Mouse (Mus musculus): ENCODE data around the gene Flnc. TPM values are rescaled to one million over a fixed set of nuclear protein-coding genes. Genes with fewer than 3 reads are reported as not detected.

Gene Flnc
- polyA plus RNA-seq, 1 experiment from 2014 or later = 5.8 TPM

GRCm38 (mm10) chr6:29436461-29436934 lies 3.4 kb downstream of the Flnc start:
- Histone ChIP-seq H3K9ac (ENCODE audit: low read length) (no peak overlapping the region), H3K27ac (ENCODE audit: low read length) (peak overlapping the region; percentile 62; the same call in 1 of the 2 replicates), H3K9me3 (ENCODE audit: control insufficient read depth, low read length) (no peaks in the 10 kb centered on the region), H3K4me3 (ENCODE audit: low read length) (peak overlapping the region; percentile 65; the same call in 1 of the 2 replicates), H3K4me2 (ENCODE audit: low read depth, low read length) (peak overlapping the region; percentile 94), H3K4me1 (replicated peaks; ENCODE audit: control insufficient read depth, insufficient read depth, low read length) (peaks cover 23% of the 10 kb centered on the region), H3K36me3 (ENCODE audit: control insufficient read depth, insufficient read depth, low read length) (no peaks in the 10 kb centered on the region), H3K27me3 (ENCODE audit: control insufficient read depth, insufficient read depth, low read depth, low read length) (peaks cover 20% of the 10 kb centered on the region)
- 10% methylated on average over 11 of the region's 11 CpGs for WGBS
- ATAC-seq (ENCODE audit: low read depth) = 0 out of 2 replicates have a peak, but pooled peaks have one; percentile 1

- 76% methylated on average over 4 of the region's 4 CpGs for WGBS
- peaks cover 3% of the 10 kb centered on the region; the same call in 1 of the 2 replicates for H3K27me3 ChIP-seq (ENCODE audit: control insufficient read depth, insufficient read depth, low read depth, low read length)
- H3K4me1 ChIP-seq (replicated peaks; ENCODE audit: control insufficient read depth, insufficient read depth, low read length) = peaks cover 9% of the 10 kb centered on the region; the same call in 1 of the 2 replicates
- no peak overlapping the region for H3K4me2 ChIP-seq (ENCODE audit: low read depth, low read length)
- H3K4me3 ChIP-seq (ENCODE audit: low read length) = no peak overlapping the region
- H3K36me3 ChIP-seq (ENCODE audit: control insufficient read depth, insufficient read depth, low read length) = no peaks in the 10 kb centered on the region
- H3K27ac ChIP-seq (ENCODE audit: low read length) = no peak overlapping the region
- no peak for ATAC-seq (ENCODE audit: low read depth)
- no peaks in the 10 kb centered on the region for H3K9me3 ChIP-seq (ENCODE audit: control insufficient read depth, low read length)
- no peak overlapping the region for H3K9ac ChIP-seq (ENCODE audit: low read length)
These were observed 6.2 kb downstream of the Flnc start for GRCm38 (mm10) chr6:29439251-29439650.

- H3K9ac ChIP-seq (ENCODE audit: low read length) = no peak overlapping the region
- H3K4me3 ChIP-seq (ENCODE audit: low read length) = no peak overlapping the region
- 82% methylated on average over 6 of the region's 6 CpGs for WGBS
- no peaks in the 10 kb centered on the region for H3K27me3 ChIP-seq (ENCODE audit: control insufficient read depth, insufficient read depth, low read depth, low read length)
- no peak overlapping the region for H3K4me2 ChIP-seq (ENCODE audit: low read depth, low read length)
- no peaks in the 10 kb centered on the region for H3K36me3 ChIP-seq (ENCODE audit: control insufficient read depth, insufficient read depth, low read length)
- H3K9me3 ChIP-seq (ENCODE audit: control insufficient read depth, low read length) = no peaks in the 10 kb centered on the region
- no peak overlapping the region for H3K27ac ChIP-seq (ENCODE audit: low read length)
- no peak for ATAC-seq (ENCODE audit: low read depth)
- H3K4me1 ChIP-seq (replicated peaks; ENCODE audit: control insufficient read depth, insufficient read depth, low read length) = peaks cover 9% of the 10 kb centered on the region; the same call in 1 of the 2 replicates
These were observed 6.7 kb downstream of the Flnc start for GRCm38 (mm10) chr6:29439789-29440188.

- H3K9me3 ChIP-seq (ENCODE audit: control insufficient read depth, low read length) = no peaks in the 10 kb centered on the region
- no peaks in the 10 kb centered on the region for H3K4me1 ChIP-seq (replicated peaks; ENCODE audit: control insufficient read depth, insufficient read depth, low read length)
- H3K27ac ChIP-seq (ENCODE audit: low read length) = no peak overlapping the region
- no peak overlapping the region for H3K4me2 ChIP-seq (ENCODE audit: low read depth, low read length)
- WGBS = 67% methylated on average over 11 of the region's 11 CpGs
- no peak overlapping the region for H3K9ac ChIP-seq (ENCODE audit: low read length)
- 0 out of 2 replicates have a peak, but pooled peaks have one; percentile 3 for ATAC-seq (ENCODE audit: low read depth)
- no peaks in the 10 kb centered on the region for H3K27me3 ChIP-seq (ENCODE audit: control insufficient read depth, insufficient read depth, low read depth, low read length)
- H3K4me3 ChIP-seq (ENCODE audit: low read length) = no peak overlapping the region
- no peaks in the 10 kb centered on the region for H3K36me3 ChIP-seq (ENCODE audit: control insufficient read depth, insufficient read depth, low read length)
These were observed 11.7 kb downstream of the Flnc start for GRCm38 (mm10) chr6:29444773-29445172.

GRCm38 (mm10) chr6:29445354-29445753 lies 12.3 kb downstream of the Flnc start:
- H3K9ac ChIP-seq (ENCODE audit: low read length) = no peak overlapping the region
- no peaks in the 10 kb centered on the region for H3K4me1 ChIP-seq (replicated peaks; ENCODE audit: control insufficient read depth, insufficient read depth, low read length)
- no peak overlapping the region for H3K4me3 ChIP-seq (ENCODE audit: low read length)
- peak; percentile 64 for ATAC-seq (ENCODE audit: low read depth)
- no peaks in the 10 kb centered on the region for H3K9me3 ChIP-seq (ENCODE audit: control insufficient read depth, low read length)
- no peaks in the 10 kb centered on the region for H3K36me3 ChIP-seq (ENCODE audit: control insufficient read depth, insufficient read depth, low read length)
- no peaks in the 10 kb centered on the region for H3K27me3 ChIP-seq (ENCODE audit: control insufficient read depth, insufficient read depth, low read depth, low read length)
- no peak overlapping the region for H3K27ac ChIP-seq (ENCODE audit: low read length)
- 70% methylated on average over 7 of the region's 7 CpGs for WGBS
- H3K4me2 ChIP-seq (ENCODE audit: low read depth, low read length) = no peak overlapping the region

- WGBS = 27% methylated on average over 4 of the region's 4 CpGs
- Histone ChIP-seq H3K4me2 (ENCODE audit: low read depth, low read length) (no peak overlapping the region), H3K4me1 (replicated peaks; ENCODE audit: control insufficient read depth, insufficient read depth, low read length) (no peaks in the 10 kb centered on the region), H3K9me3 (ENCODE audit: control insufficient read depth, low read length) (no peaks in the 10 kb centered on the region), H3K27ac (ENCODE audit: low read length) (no peak overlapping the region), H3K27me3 (ENCODE audit: control insufficient read depth, insufficient read depth, low read depth, low read length) (no peaks in the 10 kb centered on the region), H3K4me3 (ENCODE audit: low read length) (no peak overlapping the region), H3K9ac (ENCODE audit: low read length) (no peak overlapping the region), H3K36me3 (ENCODE audit: control insufficient read depth, insufficient read depth, low read length) (no peaks in the 10 kb centered on the region)
- ATAC-seq (ENCODE audit: low read depth) = no peak
These were observed 16.8 kb downstream of the Flnc start for GRCm38 (mm10) chr6:29449858-29450257.

- no peaks in the 10 kb centered on the region for H3K4me1 ChIP-seq (replicated peaks; ENCODE audit: control insufficient read depth, insufficient read depth, low read length)
- H3K9ac ChIP-seq (ENCODE audit: low read length) = no peak overlapping the region
- no peaks in the 10 kb centered on the region for H3K36me3 ChIP-seq (ENCODE audit: control insufficient read depth, insufficient read depth, low read length)
- no peaks in the 10 kb centered on the region for H3K27me3 ChIP-seq (ENCODE audit: control insufficient read depth, insufficient read depth, low read depth, low read length)
- no peak overlapping the region for H3K27ac ChIP-seq (ENCODE audit: low read length)
- no peak overlapping the region for H3K4me2 ChIP-seq (ENCODE audit: low read depth, low read length)
- WGBS = 90% methylated on average over 6 of the region's 6 CpGs
- H3K4me3 ChIP-seq (ENCODE audit: low read length) = no peak overlapping the region
- no peak for ATAC-seq (ENCODE audit: low read depth)
- H3K9me3 ChIP-seq (ENCODE audit: control insufficient read depth, low read length) = no peaks in the 10 kb centered on the region
These were observed 17.6 kb downstream of the Flnc start for GRCm38 (mm10) chr6:29450667-29451066.

GRCm38 (mm10) chr6:29461502-29461901 lies 28.4 kb downstream of the Flnc start:
- WGBS = 47% methylated on average over 7 of the region's 7 CpGs
- no peaks in the 10 kb centered on the region for H3K4me1 ChIP-seq (replicated peaks; ENCODE audit: control insufficient read depth, insufficient read depth, low read length)
- H3K27ac ChIP-seq (ENCODE audit: low read length) = no peak overlapping the region
- no peaks in the 10 kb centered on the region for H3K27me3 ChIP-seq (ENCODE audit: control insufficient read depth, insufficient read depth, low read depth, low read length)
- H3K4me2 ChIP-seq (ENCODE audit: low read depth, low read length) = no peak overlapping the region
- no peak for ATAC-seq (ENCODE audit: low read depth)
- no peak overlapping the region for H3K4me3 ChIP-seq (ENCODE audit: low read length)
- H3K36me3 ChIP-seq (ENCODE audit: control insufficient read depth, insufficient read depth, low read length) = no peaks in the 10 kb centered on the region; the same call in 1 of the 2 replicates
- no peaks in the 10 kb centered on the region for H3K9me3 ChIP-seq (ENCODE audit: control insufficient read depth, low read length)
- H3K9ac ChIP-seq (ENCODE audit: low read length) = no peak overlapping the region

- Histone ChIP-seq H3K4me1 (replicated peaks; ENCODE audit: control insufficient read depth, insufficient read depth, low read length) (peaks cover under 1% of the 10 kb centered on the region; the same call in 1 of the 2 replicates), H3K4me3 (ENCODE audit: low read length) (no peak overlapping the region), H3K4me2 (ENCODE audit: low read depth, low read length) (no peak overlapping the region), H3K36me3 (ENCODE audit: control insufficient read depth, insufficient read depth, low read length) (no peaks in the 10 kb centered on the region; the same call in 1 of the 2 replicates), H3K27ac (ENCODE audit: low read length) (no peak overlapping the region), H3K27me3 (ENCODE audit: control insufficient read depth, insufficient read depth, low read depth, low read length) (no peaks in the 10 kb centered on the region), H3K9me3 (ENCODE audit: control insufficient read depth, low read length) (no peaks in the 10 kb centered on the region), H3K9ac (ENCODE audit: low read length) (no peak overlapping the region)
- no peak for ATAC-seq (ENCODE audit: low read depth)
- 54% methylated on average over 3 of the region's 3 CpGs for WGBS
These were observed 30.3 kb downstream of the Flnc start for GRCm38 (mm10) chr6:29463388-29463787.
